Mouse (Mus musculus) midbrain, embryonic 13.5 days (tissue): ENCODE measurements around the gene Dnah6. TPM values are rescaled to one million over a fixed set of nuclear protein-coding genes. Genes with fewer than 3 reads are reported as not detected.

Experiments
- ATAC-seq: fragments of 200-750 bp; cut with Nextera tagmentation; 2 replicates; pipeline ENCODE4 v1.8.0; 2017; ENCODE audit warnings: mild to moderate bottlenecking, moderate TSS enrichment, moderate library complexity
- H3K27ac ChIP-seq: fragments of 300-500 bp; sonication (generic); 2 replicates; pipeline ENCODE4 v1.5.1; 2015; ENCODE audit warnings: inconsistent platforms, mild to moderate bottlenecking, moderate library complexity
- H3K27me3 ChIP-seq: fragments of 300-500 bp; sonication (generic); 2 replicates; pipeline ENCODE4 v1.6.1; 2015; ENCODE audit warnings: mild to moderate bottlenecking, inconsistent platforms
- H3K36me3 ChIP-seq: fragments of 300-500 bp; sonication (generic); 2 replicates; pipeline ENCODE4 v1.6.1; 2015; ENCODE audit warnings: mild to moderate bottlenecking, inconsistent platforms
- H3K4me1 ChIP-seq: fragments of 300-500 bp; sonication (generic); replicated peaks from 2 replicates; pipeline ENCODE4 v1.6.1; 2015; ENCODE audit warnings: inconsistent platforms
- H3K4me2 ChIP-seq: fragments of 300-500 bp; sonication (generic); replicated peaks from 2 replicates; pipeline ENCODE4 v1.6.1; 2015; ENCODE audit warnings: moderate library complexity, mild to moderate bottlenecking, inconsistent platforms
- H3K4me3 ChIP-seq: fragments of 300-500 bp; sonication (generic); replicated peaks from 2 replicates; pipeline ENCODE4 v1.5.1; 2015; ENCODE audit warnings: mild to moderate bottlenecking, inconsistent platforms
- H3K9ac ChIP-seq: fragments of 300-500 bp; sonication (generic); replicated peaks from 2 replicates; pipeline ENCODE4 v1.6.1; 2015; ENCODE audit warnings: mild to moderate bottlenecking, inconsistent platforms
- H3K9me3 ChIP-seq: fragments of 300-500 bp; sonication (generic); 2 replicates; pipeline ENCODE4 v1.6.1; 2016; ENCODE audit warnings: mild to moderate bottlenecking, inconsistent platforms
- WGBS: fragments of 180-500 bp; shearing (Covaris S2); methylation state at CpG from one replicate; pipeline ENCODE4 v1.1.7; 2015; 5-methylcytosine and 5-hydroxymethylcytosine counted together
- polyA plus RNA-seq: library from polyadenylated mRNA; unstranded; fragments of >200 nt; fragmentation: Nextera tagmentation; extraction: Ambion mirVana; gene quantifications from 2 replicates; pipeline ENCODE4 v1.2.1, GENCODE M21; 2015

Dnah6 gene
- polyA plus RNA-seq, 1 experiment from 2014 or later: 0.17 TPM

- Histone ChIP-seq H3K4me2 (no peak overlapping the region), H3K27ac (no peak overlapping the region), H3K9me3 (no peaks in the 10 kb centered on the region), H3K4me3 (no peak overlapping the region), H3K36me3 (no peaks in the 10 kb centered on the region), H3K9ac (no peak overlapping the region), H3K27me3 (no peaks in the 10 kb centered on the region), H3K4me1 (0 out of 2 replicates have a peak, but pooled peaks cover 2% of the 10 kb centered on the region)
- no peak for ATAC-seq
- WGBS: 94% methylated on average over 8 of the region's 8 CpGs
These were observed 208.5 kb downstream of the Dnah6 start for GRCm38 (mm10) chr6:73012931-73013330.

GRCm38 (mm10) chr6:73011827-73012226, 209.6 kb downstream of the Dnah6 start:
- no peaks in the 10 kb centered on the region for H3K9me3 ChIP-seq
- no peak for ATAC-seq
- H3K9ac ChIP-seq: no peak overlapping the region
- no peak overlapping the region for H3K4me2 ChIP-seq
- H3K36me3 ChIP-seq: no peaks in the 10 kb centered on the region
- 0 out of 2 replicates have a peak, but pooled peaks cover 2% of the 10 kb centered on the region for H3K4me1 ChIP-seq
- no peak overlapping the region for H3K4me3 ChIP-seq
- H3K27me3 ChIP-seq: no peaks in the 10 kb centered on the region
- no peak overlapping the region for H3K27ac ChIP-seq
- 82% methylated on average over 6 of the region's 6 CpGs for WGBS

GRCm38 (mm10) chr6:73010073-73010472, 211.4 kb downstream of the Dnah6 start:
- 43% methylated on average over 6 of the region's 6 CpGs for WGBS
- no peaks in the 10 kb centered on the region for H3K36me3 ChIP-seq

GRCm38 (mm10) chr6:73003601-73004000, 217.8 kb downstream of the Dnah6 start:
- Histone ChIP-seq H3K4me1 (no peaks in the 10 kb centered on the region), H3K9me3 (no peaks in the 10 kb centered on the region), H3K27ac (no peak overlapping the region), H3K4me2 (no peak overlapping the region), H3K9ac (no peak overlapping the region), H3K36me3 (no peaks in the 10 kb centered on the region), H3K27me3 (no peaks in the 10 kb centered on the region), H3K4me3 (no peak overlapping the region)
- no peak for ATAC-seq
- 81% methylated on average over 5 of the region's 5 CpGs for WGBS

More at GRCm38 (mm10) chr6:73010073-73010472, 211.4 kb downstream of the Dnah6 start:
- ATAC-seq: no peak
- Histone ChIP-seq H3K9me3 (no peaks in the 10 kb centered on the region), H3K27ac (no peak overlapping the region), H3K9ac (no peak overlapping the region), H3K4me2 (no peak overlapping the region), H3K27me3 (no peaks in the 10 kb centered on the region), H3K4me3 (no peak overlapping the region), H3K4me1 (0 out of 2 replicates have a peak, but pooled peaks cover 2% of the 10 kb centered on the region)

- WGBS: 32% methylated on average over 1 of the region's 1 CpGs
These were observed 219.1 kb downstream of the Dnah6 start for GRCm38 (mm10) chr6:73002391-73002790.

GRCm38 (mm10) chr6:72998809-72999208, 222.6 kb downstream of the Dnah6 start:
- Histone ChIP-seq H3K27ac (no peak overlapping the region), H3K9ac (no peak overlapping the region), H3K9me3 (no peaks in the 10 kb centered on the region), H3K4me3 (no peak overlapping the region), H3K4me2 (no peak overlapping the region), H3K27me3 (no peaks in the 10 kb centered on the region), H3K36me3 (no peaks in the 10 kb centered on the region), H3K4me1 (no peaks in the 10 kb centered on the region)
- ATAC-seq: no peak
- 78% methylated on average over 1 of the region's 1 CpGs for WGBS

More at GRCm38 (mm10) chr6:73002391-73002790, 219.1 kb downstream of the Dnah6 start:
- Histone ChIP-seq H3K36me3 (no peaks in the 10 kb centered on the region), H3K27me3 (no peaks in the 10 kb centered on the region), H3K9ac (no peak overlapping the region), H3K27ac (no peak overlapping the region), H3K4me3 (no peak overlapping the region), H3K9me3 (no peaks in the 10 kb centered on the region), H3K4me2 (no peak overlapping the region), H3K4me1 (no peaks in the 10 kb centered on the region)
- ATAC-seq: no peak

- H3K36me3 ChIP-seq: no peaks in the 10 kb centered on the region
- H3K27me3 ChIP-seq: no peaks in the 10 kb centered on the region
- H3K9ac ChIP-seq: no peak overlapping the region
- H3K27ac ChIP-seq: no peak overlapping the region
- no peak for ATAC-seq
- no peaks in the 10 kb centered on the region for H3K9me3 ChIP-seq
- H3K4me3 ChIP-seq: no peak overlapping the region
- H3K4me2 ChIP-seq: no peak overlapping the region
- peaks cover 6% of the 10 kb centered on the region for H3K4me1 ChIP-seq
- 88% methylated on average over 5 of the region's 5 CpGs for WGBS
These were observed 227.8 kb downstream of the Dnah6 start for GRCm38 (mm10) chr6:72993688-72994082.

- WGBS: 75% methylated on average over 8 of the region's 8 CpGs
- ATAC-seq: no peak
- Histone ChIP-seq H3K27ac (no peak overlapping the region), H3K36me3 (no peaks in the 10 kb centered on the region), H3K4me2 (no peak overlapping the region), H3K4me3 (no peak overlapping the region), H3K9ac (no peak overlapping the region), H3K4me1 (peaks cover 7% of the 10 kb centered on the region), H3K27me3 (no peaks in the 10 kb centered on the region), H3K9me3 (no peaks in the 10 kb centered on the region)
These were observed 228.3 kb downstream of the Dnah6 start for GRCm38 (mm10) chr6:72993054-72993687.

- H3K27ac ChIP-seq: no peak overlapping the region
- no peak overlapping the region for H3K4me3 ChIP-seq
- no peak for ATAC-seq
- H3K9ac ChIP-seq: no peak overlapping the region
- H3K9me3 ChIP-seq: no peaks in the 10 kb centered on the region
- no peak overlapping the region for H3K4me2 ChIP-seq
- no peaks in the 10 kb centered on the region for H3K27me3 ChIP-seq
- no peaks in the 10 kb centered on the region for H3K36me3 ChIP-seq
- 92% methylated on average over 5 of the region's 5 CpGs for WGBS
- peaks cover 7% of the 10 kb centered on the region for H3K4me1 ChIP-seq
These were observed 231.2 kb downstream of the Dnah6 start for GRCm38 (mm10) chr6:72990206-72990605.

- Histone ChIP-seq H3K9ac (no peak overlapping the region), H3K9me3 (no peaks in the 10 kb centered on the region), H3K27me3 (no peaks in the 10 kb centered on the region), H3K4me2 (no peak overlapping the region), H3K4me3 (no peak overlapping the region), H3K27ac (no peak overlapping the region; the same call in 1 of the 2 replicates), H3K36me3 (no peaks in the 10 kb centered on the region), H3K4me1 (peaks cover 7% of the 10 kb centered on the region)
- 22% methylated on average over 7 of the region's 7 CpGs for WGBS
- ATAC-seq: peak; percentile 85
These were observed 232.3 kb downstream of the Dnah6 start for GRCm38 (mm10) chr6:72989028-72989736.

- Histone ChIP-seq H3K27ac (no peak overlapping the region), H3K36me3 (no peaks in the 10 kb centered on the region), H3K9me3 (no peaks in the 10 kb centered on the region), H3K4me3 (no peak overlapping the region), H3K4me2 (no peak overlapping the region), H3K4me1 (no peaks in the 10 kb centered on the region), H3K9ac (no peak overlapping the region), H3K27me3 (no peaks in the 10 kb centered on the region)
- ATAC-seq: no peak
- 69% methylated on average over 4 of the region's 4 CpGs for WGBS
These were observed 238.9 kb downstream of the Dnah6 start for GRCm38 (mm10) chr6:72982506-72982905.

GRCm38 (mm10) chr6:72981851-72982250, 239.6 kb downstream of the Dnah6 start:
- Histone ChIP-seq H3K27ac (no peak overlapping the region), H3K36me3 (no peaks in the 10 kb centered on the region), H3K27me3 (no peaks in the 10 kb centered on the region), H3K4me2 (no peak overlapping the region), H3K4me3 (no peak overlapping the region), H3K4me1 (no peaks in the 10 kb centered on the region), H3K9me3 (no peaks in the 10 kb centered on the region), H3K9ac (no peak overlapping the region)
- WGBS: 85% methylated on average over 6 of the region's 6 CpGs
- ATAC-seq: no peak
